Mouse (Mus musculus): ENCODE results near the gene Egfem1. TPM values are rescaled to one million over a fixed set of nuclear protein-coding genes. Genes with fewer than 3 reads are reported as not detected.

The Egfem1 gene
- polyA plus RNA-seq, 1 experiment from 2014 or later: not detected

DNA sequence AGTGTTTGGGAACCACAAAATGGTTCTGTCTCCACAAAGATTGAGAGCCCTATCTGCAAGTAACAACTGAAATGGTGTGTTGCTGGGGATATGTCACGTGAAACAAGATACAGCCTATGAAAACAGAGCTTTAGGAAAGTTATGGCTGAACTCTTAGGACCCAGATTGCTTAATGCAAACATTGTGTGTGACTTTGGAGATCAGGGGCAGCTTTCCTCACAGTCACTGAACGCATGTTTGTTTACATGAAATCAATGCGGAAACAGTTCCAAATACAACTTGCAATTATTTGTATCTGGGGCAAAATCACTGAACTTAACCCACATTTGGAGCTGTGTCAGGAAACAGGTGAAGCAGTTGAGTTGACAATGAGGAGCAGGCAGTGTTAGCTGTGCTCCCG is 650.8 kb downstream of the Egfem1 start:
- no peaks in the 10 kb centered on the region for H3K36me3 ChIP-seq (ENCODE audit: control insufficient read depth, insufficient read depth, low read length)
- H3K9ac ChIP-seq (ENCODE audit: low read depth, low read length): no peak overlapping the region
- WGBS: 72% methylated on average over 4 of the region's 4 CpGs
- DNase-seq (ENCODE audit: low spot score) (no peak), ATAC-seq (replicated peaks; ENCODE audit: low FRiP score) (no peak)
- H3K4me2 ChIP-seq: no peak overlapping the region
- H3K27ac ChIP-seq (ENCODE audit: low read depth, low read length): no peak overlapping the region
- no peaks in the 10 kb centered on the region for H3K9me3 ChIP-seq (ENCODE audit: control insufficient read depth, low read length)
- no peaks in the 10 kb centered on the region for H3K4me1 ChIP-seq (replicated peaks; ENCODE audit: control insufficient read depth, insufficient read depth, low read length)
- no peak overlapping the region for H3K4me3 ChIP-seq (ENCODE audit: low read depth, low read length)
- no peaks in the 10 kb centered on the region for H3K27me3 ChIP-seq (replicated peaks; ENCODE audit: control insufficient read depth, insufficient read depth, low read length)

DNA sequence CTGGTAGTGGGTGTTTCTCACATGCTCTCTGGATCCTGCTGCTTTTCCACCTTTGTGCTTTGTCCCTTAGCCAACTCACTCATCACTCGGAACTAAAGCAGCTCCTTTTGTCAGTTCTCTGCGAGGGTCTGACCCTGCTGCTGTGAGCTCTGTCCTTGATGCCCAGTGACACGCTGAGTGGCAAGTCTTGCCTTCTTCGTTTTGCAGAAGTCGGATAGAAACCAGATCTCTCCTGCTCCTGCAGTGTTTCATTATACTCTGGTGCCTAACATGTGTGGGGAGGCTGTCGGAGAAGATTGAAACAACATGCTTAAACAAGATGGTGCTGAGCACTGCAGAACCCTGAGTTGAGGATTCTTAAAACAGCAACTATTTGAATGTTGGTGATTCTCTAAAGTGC is 652.4 kb downstream of the Egfem1 start:
- Histone ChIP-seq H3K4me1 (replicated peaks; ENCODE audit: control insufficient read depth, insufficient read depth, low read length) (no peaks in the 10 kb centered on the region), H3K9ac (ENCODE audit: low read depth, low read length) (no peak overlapping the region), H3K9me3 (ENCODE audit: control insufficient read depth, low read length) (no peaks in the 10 kb centered on the region), H3K36me3 (ENCODE audit: control insufficient read depth, insufficient read depth, low read length) (no peaks in the 10 kb centered on the region), H3K27ac (ENCODE audit: low read depth, low read length) (no peak overlapping the region), H3K4me3 (ENCODE audit: low read depth, low read length) (no peak overlapping the region), H3K4me2 (no peak overlapping the region), H3K27me3 (replicated peaks; ENCODE audit: control insufficient read depth, insufficient read depth, low read length) (no peaks in the 10 kb centered on the region)
- ATAC-seq (replicated peaks; ENCODE audit: low FRiP score) (no peak), DNase-seq (ENCODE audit: low spot score) (no peak)
- 62% methylated on average over 6 of the region's 6 CpGs for WGBS

DNA sequence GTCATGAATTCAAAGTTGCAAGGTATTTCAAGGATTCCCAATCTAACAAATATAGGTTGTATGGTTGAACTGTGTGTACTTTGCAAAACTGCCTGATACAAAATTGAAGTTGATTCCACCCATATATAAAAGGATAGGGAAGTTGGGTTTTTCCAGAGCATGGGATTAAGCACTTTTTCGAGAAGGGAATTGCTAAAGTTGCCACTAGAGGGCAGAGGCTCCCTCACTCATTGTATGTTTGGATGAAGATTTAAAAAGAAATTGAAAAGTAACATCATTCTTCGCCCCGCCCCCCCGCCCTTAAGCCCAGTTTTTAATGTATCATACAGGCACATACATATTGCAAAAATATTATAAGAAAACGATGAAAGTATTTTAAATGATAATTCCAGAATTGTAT is 657.5 kb downstream of the Egfem1 start:
- no peaks in the 10 kb centered on the region for H3K4me1 ChIP-seq (replicated peaks; ENCODE audit: control insufficient read depth, insufficient read depth, low read length)
- no peaks in the 10 kb centered on the region for H3K36me3 ChIP-seq (ENCODE audit: control insufficient read depth, insufficient read depth, low read length)
- ATAC-seq (replicated peaks; ENCODE audit: low FRiP score) (no peak), DNase-seq (ENCODE audit: low spot score) (no peak)
- WGBS: 43% methylated on average over 5 of the region's 5 CpGs
- no peaks in the 10 kb centered on the region for H3K27me3 ChIP-seq (replicated peaks; ENCODE audit: control insufficient read depth, insufficient read depth, low read length)
- H3K4me3 ChIP-seq (ENCODE audit: low read depth, low read length): no peak overlapping the region
- no peak overlapping the region for H3K4me2 ChIP-seq
- H3K27ac ChIP-seq (ENCODE audit: low read depth, low read length): no peak overlapping the region
- H3K9ac ChIP-seq (ENCODE audit: low read depth, low read length): no peak overlapping the region
- H3K9me3 ChIP-seq (ENCODE audit: control insufficient read depth, low read length): no peaks in the 10 kb centered on the region

MicroRNAs within 50 kb of the gene (microRNA counts, 519-probe panel; counts per million panel counts)
- microRNA mmu-miR-551b: not detected

Small RNA genes within 50 kb of the gene (microRNA-seq; reads per million reads assigned to microRNA genes)
- not detected for gene Mir21b (ENCODE audit: borderline number of aligned reads)
- gene Mir551b (ENCODE audit: borderline number of aligned reads): 3.5 reads per million, percentile 4 among the genes with 10 or more reads in this experiment

Other genes starting within 250 kb of the Egfem1 start
- gene Gm1527, start 189.4 kb upstream of the Egfem1 start, polyA plus RNA-seq (2014; fragmentation: Nextera tagmentation; extraction: Ambion mirVana): not detected in 2 replicates

Measured in liver, embryonic 11.5 days (tissue).